Mouse (Mus musculus): ENCODE results near the gene Zcchc17.

- TF ChIP-seq KAT2A (IDR thresholded peaks at IDR 0.05; ENCODE audit: insufficient replicate concordance, low read length), result no peak
- TF ChIP-seq CTCF (conservative IDR thresholded peaks at IDR 0.05 in 1 of 2, IDR thresholded peaks at IDR 0.05 in 1 of 2; ENCODE audit: low read depth in 2 of 2, low read length in 2 of 2), result no peak
- TF ChIP-seq HCFC1 (IDR thresholded peaks at IDR 0.05; ENCODE audit: low read depth, low read length), result no peak
- no peak for TF ChIP-seq PAX5 (IDR thresholded peaks at IDR 0.05; ENCODE audit: low read length)
- TF ChIP-seq NELFE (IDR thresholded peaks at IDR 0.05; ENCODE audit: low read depth, low read length), result no peak
- TF ChIP-seq USF2 (conservative IDR thresholded peaks at IDR 0.05; ENCODE audit: low read depth, low read length), result no peak
- TF ChIP-seq JUND (conservative IDR thresholded peaks at IDR 0.05; ENCODE audit: low read depth, low read length), result no peak
- TF ChIP-seq POLR2AphosphoS2 (IDR thresholded peaks at IDR 0.05; ENCODE audit: low read depth, low read length), result no peak
- no peak for TF ChIP-seq EP300 (IDR thresholded peaks at IDR 0.05; ENCODE audit: low read length)
- no peak for TF ChIP-seq GABPA (IDR thresholded peaks at IDR 0.05; ENCODE audit: insufficient replicate concordance, low read depth, low read length)
- TF ChIP-seq MAX (IDR thresholded peaks at IDR 0.05; ENCODE audit: low read length), result no peak
- TF ChIP-seq TCF12 (IDR thresholded peaks at IDR 0.05; ENCODE audit: low read depth, low read length), result no peak
- TF ChIP-seq CHD1 (IDR thresholded peaks at IDR 0.05; ENCODE audit: low read depth, low read length), result no peak
- no peak for TF ChIP-seq POLR2A (IDR thresholded peaks at IDR 0.05; ENCODE audit: low read depth, low read length)
Observed at GRCm38 (mm10) chr4:130282856-130283255, 76.9 kb downstream of the Zcchc17 start.
